Mouse (Mus musculus): Measurements from ENCODE around the gene Rhbdl1. TPM values are rescaled to one million over a fixed set of nuclear protein-coding genes. Genes with fewer than 3 reads are reported as not detected.

Rhbdl1 gene
- polyA plus RNA-seq, 1 experiment from 2014 or later = 42.2 TPM

DNA sequence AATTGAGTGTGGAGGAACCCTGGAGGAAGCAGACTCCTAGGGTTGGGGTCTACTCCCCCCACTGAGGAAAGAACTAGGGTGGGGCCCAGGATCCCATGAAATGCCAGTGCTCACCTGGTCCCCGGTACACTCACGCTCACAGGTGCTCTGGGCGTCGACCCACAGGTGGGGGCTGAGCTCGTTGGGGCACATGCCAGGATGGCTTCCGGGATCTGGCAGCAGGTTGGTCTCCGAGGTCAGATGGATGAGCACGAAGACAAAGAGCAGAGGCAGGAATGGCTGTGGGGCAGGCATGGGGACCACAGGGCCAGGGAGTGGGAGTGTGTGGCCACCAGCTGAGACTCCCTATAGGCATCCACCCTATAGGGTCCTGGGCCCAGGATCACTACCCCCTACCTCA is 42.7 kb upstream of the Rhbdl1 start:
- no peak overlapping the region for H3K4me3 ChIP-seq (replicated peaks; ENCODE audit: low read length)
- peaks cover 14% of the 10 kb centered on the region for H3K4me1 ChIP-seq (replicated peaks; ENCODE audit: control insufficient read depth, insufficient read depth, low read length)
- no peak overlapping the region for H3K4me2 ChIP-seq (ENCODE audit: low read length)
- no peak overlapping the region for H3K9ac ChIP-seq (replicated peaks; ENCODE audit: low read depth, low read length)
- ATAC-seq = no peak
- WGBS = 73% methylated on average over 8 of the region's 8 CpGs
- no peaks in the 10 kb centered on the region for H3K27me3 ChIP-seq (replicated peaks; ENCODE audit: control insufficient read depth, insufficient read depth, low read length)
- peaks cover 7% of the 10 kb centered on the region; the same call in 1 of the 2 replicates for H3K36me3 ChIP-seq (ENCODE audit: control insufficient read depth, insufficient read depth)
- no peaks in the 10 kb centered on the region for H3K9me3 ChIP-seq (ENCODE audit: control insufficient read depth, low read length)
- no peak overlapping the region for H3K27ac ChIP-seq (ENCODE audit: low read length)

- Histone ChIP-seq H3K4me1 (replicated peaks; ENCODE audit: control insufficient read depth, insufficient read depth, low read length) (peaks cover 16% of the 10 kb centered on the region), H3K27me3 (replicated peaks; ENCODE audit: control insufficient read depth, insufficient read depth, low read length) (no peaks in the 10 kb centered on the region), H3K36me3 (ENCODE audit: control insufficient read depth, insufficient read depth) (peaks cover 7% of the 10 kb centered on the region; the same call in 1 of the 2 replicates), H3K4me3 (replicated peaks; ENCODE audit: low read length) (no peak overlapping the region), H3K4me2 (ENCODE audit: low read length) (no peak overlapping the region), H3K27ac (ENCODE audit: low read length) (no peak overlapping the region), H3K9ac (replicated peaks; ENCODE audit: low read depth, low read length) (no peak overlapping the region), H3K9me3 (ENCODE audit: control insufficient read depth, low read length) (no peaks in the 10 kb centered on the region)
- 49% methylated on average over 4 of the region's 4 CpGs for whole genome bisulfite sequencing
- ATAC-seq = no peak
Measured at GRCm38 (mm10) chr17:25879261-25879660, 42.2 kb upstream of the Rhbdl1 start.

DNA sequence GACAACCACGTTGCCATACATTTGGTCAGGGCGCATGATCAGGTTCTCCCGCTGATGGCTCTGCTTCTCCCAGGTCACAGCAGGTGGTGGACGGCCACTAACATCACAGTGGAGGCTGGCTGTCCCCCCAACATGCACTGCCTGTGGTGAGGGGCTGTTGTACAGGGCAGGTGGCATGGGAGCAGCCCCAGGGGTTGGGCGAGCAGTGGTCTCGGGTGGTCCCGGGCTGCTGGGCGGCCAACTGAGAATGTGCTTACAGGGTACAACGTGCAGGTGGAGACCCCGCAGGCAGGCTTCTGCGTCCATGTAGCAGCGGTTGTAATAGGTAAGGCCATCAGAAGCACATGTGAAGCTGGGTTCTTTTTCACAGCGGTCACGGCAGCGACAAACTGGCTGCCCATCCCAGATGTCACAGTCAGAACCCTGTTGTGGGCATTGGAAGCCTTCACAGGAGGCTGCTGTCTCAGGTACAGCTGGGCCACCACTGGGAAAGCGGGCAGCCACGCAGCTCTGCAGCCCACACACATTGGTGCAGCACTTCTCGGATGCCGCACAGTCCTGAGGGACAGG is 41.6 kb upstream of the Rhbdl1 start:
- Histone ChIP-seq H3K4me3 (replicated peaks; ENCODE audit: low read length) (no peak overlapping the region), H3K4me1 (replicated peaks; ENCODE audit: control insufficient read depth, insufficient read depth, low read length) (peaks cover 22% of the 10 kb centered on the region), H3K36me3 (ENCODE audit: control insufficient read depth, insufficient read depth) (peaks cover 7% of the 10 kb centered on the region; the same call in 1 of the 2 replicates), H3K27me3 (replicated peaks; ENCODE audit: control insufficient read depth, insufficient read depth, low read length) (no peaks in the 10 kb centered on the region), H3K9me3 (ENCODE audit: control insufficient read depth, low read length) (no peaks in the 10 kb centered on the region), H3K9ac (replicated peaks; ENCODE audit: low read depth, low read length) (no peak overlapping the region), H3K27ac (ENCODE audit: low read length) (no peak overlapping the region), H3K4me2 (ENCODE audit: low read length) (no peak overlapping the region)
- WGBS = 92% methylated on average over 19 of the region's 19 CpGs
- no peak for ATAC-seq

DNA sequence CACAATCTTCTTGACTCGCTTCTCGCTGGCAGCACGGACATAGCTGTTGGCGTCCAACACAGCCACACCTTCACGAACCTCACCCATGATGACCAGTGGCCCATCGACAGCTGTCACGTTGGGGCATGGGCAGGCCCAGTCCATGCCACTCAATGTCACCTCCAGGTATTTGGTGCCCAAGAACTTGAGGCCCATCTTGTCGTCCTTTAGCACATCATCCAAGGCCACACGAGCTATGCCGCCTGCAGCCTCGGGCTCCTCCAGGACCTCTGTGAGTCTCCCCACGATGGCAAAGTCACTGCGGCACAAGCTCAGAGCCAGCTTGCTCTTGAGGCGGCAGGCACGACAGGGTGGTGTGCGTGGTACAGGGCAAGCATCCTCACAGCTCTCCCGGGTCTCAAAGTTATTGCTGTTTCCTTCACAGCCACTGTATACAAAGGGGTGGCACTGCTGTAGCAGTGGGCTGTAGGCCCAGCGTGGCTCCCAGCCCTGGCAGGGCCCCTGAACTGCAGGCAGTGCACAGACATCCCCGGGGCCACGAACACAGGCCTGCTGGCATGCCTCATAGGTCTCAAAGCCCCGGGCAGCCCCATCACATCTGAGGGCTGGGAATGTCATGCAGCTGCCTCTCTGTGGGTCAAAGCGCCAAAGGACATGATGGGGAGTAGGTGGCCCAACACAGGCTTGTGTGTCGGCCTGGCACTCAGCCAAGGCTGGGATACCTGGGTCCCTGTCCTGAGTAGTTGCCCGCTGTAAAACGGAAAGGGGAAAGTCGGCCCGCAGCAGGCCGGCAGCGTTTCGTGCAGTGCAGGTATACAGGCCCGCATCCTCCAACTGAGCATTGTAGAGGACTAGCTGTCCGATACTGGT is 40.9 kb upstream of the Rhbdl1 start:
- Histone ChIP-seq H3K27ac (ENCODE audit: low read length) (no peak overlapping the region), H3K4me2 (ENCODE audit: low read length) (no peak overlapping the region), H3K4me3 (replicated peaks; ENCODE audit: low read length) (no peak overlapping the region), H3K27me3 (replicated peaks; ENCODE audit: control insufficient read depth, insufficient read depth, low read length) (no peaks in the 10 kb centered on the region), H3K36me3 (ENCODE audit: control insufficient read depth, insufficient read depth) (peaks cover 7% of the 10 kb centered on the region; the same call in 1 of the 2 replicates), H3K9me3 (ENCODE audit: control insufficient read depth, low read length) (no peaks in the 10 kb centered on the region), H3K4me1 (replicated peaks; ENCODE audit: control insufficient read depth, insufficient read depth, low read length) (peaks cover 22% of the 10 kb centered on the region), H3K9ac (replicated peaks; ENCODE audit: low read depth, low read length) (no peak overlapping the region)
- 92% methylated on average over 32 of the region's 32 CpGs for WGBS
- ATAC-seq = no peak

- no peak overlapping the region for H3K4me2 ChIP-seq (ENCODE audit: low read length)
Measured at GRCm38 (mm10) chr17:25877025-25877424, 39.9 kb upstream of the Rhbdl1 start.

DNA sequence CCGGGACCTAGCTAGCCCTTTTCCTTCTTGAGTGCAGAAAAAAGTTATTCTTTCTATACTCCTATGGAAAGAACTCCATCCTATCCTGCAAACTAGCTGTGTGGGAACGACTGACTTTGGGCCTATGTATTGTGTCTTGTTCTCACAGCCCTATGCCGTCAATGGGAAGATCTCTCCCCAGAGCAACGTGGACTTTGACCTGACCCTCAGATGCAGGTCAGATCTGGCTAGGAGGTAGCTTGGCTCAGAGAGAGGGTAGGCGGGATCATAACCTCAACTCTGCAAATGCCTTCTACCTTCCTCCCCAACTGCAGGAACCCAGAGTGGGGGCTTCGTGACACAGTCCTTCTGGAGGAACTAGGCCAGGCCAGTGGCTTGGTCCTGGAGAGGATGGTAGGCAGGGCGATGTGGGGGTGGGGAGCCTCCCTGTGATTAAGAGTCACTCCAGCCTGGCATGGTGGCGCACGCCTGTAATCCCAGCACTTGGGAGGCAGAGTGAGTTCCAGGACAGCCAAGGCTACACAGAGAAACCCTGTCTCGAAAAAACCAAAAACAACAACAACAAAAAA is 39.3 kb upstream of the Rhbdl1 start:
- no peak overlapping the region; the same call in 1 of the 2 replicates for H3K27ac ChIP-seq (ENCODE audit: low read length)
- no peaks in the 10 kb centered on the region for H3K9me3 ChIP-seq (ENCODE audit: control insufficient read depth, low read length)
- peak overlapping the region; percentile 81 for H3K9ac ChIP-seq (replicated peaks; ENCODE audit: low read depth, low read length)
- no peaks in the 10 kb centered on the region for H3K27me3 ChIP-seq (replicated peaks; ENCODE audit: control insufficient read depth, insufficient read depth, low read length)
- WGBS = 62% methylated on average over 10 of the region's 10 CpGs
- H3K4me2 ChIP-seq (ENCODE audit: low read length) = peak overlapping the region; percentile 90
- H3K4me3 ChIP-seq (replicated peaks; ENCODE audit: low read length) = peak overlapping the region; percentile 71
- H3K36me3 ChIP-seq (ENCODE audit: control insufficient read depth, insufficient read depth) = no peaks in the 10 kb centered on the region
- peaks cover 22% of the 10 kb centered on the region for H3K4me1 ChIP-seq (replicated peaks; ENCODE audit: control insufficient read depth, insufficient read depth, low read length)
- no peak for ATAC-seq

More at GRCm38 (mm10) chr17:25877025-25877424, 39.9 kb upstream of the Rhbdl1 start:
- ATAC-seq = no peak
- H3K9ac ChIP-seq (replicated peaks; ENCODE audit: low read depth, low read length) = no peak overlapping the region
- H3K36me3 ChIP-seq (ENCODE audit: control insufficient read depth, insufficient read depth) = peaks cover 3% of the 10 kb centered on the region; the same call in 1 of the 2 replicates
- WGBS = 100% methylated on average over 3 of the region's 3 CpGs
- H3K27me3 ChIP-seq (replicated peaks; ENCODE audit: control insufficient read depth, insufficient read depth, low read length) = no peaks in the 10 kb centered on the region
- H3K4me3 ChIP-seq (replicated peaks; ENCODE audit: low read length) = no peak overlapping the region
- H3K9me3 ChIP-seq (ENCODE audit: control insufficient read depth, low read length) = no peaks in the 10 kb centered on the region
- H3K4me1 ChIP-seq (replicated peaks; ENCODE audit: control insufficient read depth, insufficient read depth, low read length) = peaks cover 22% of the 10 kb centered on the region
- no peak overlapping the region for H3K27ac ChIP-seq (ENCODE audit: low read length)

DNA sequence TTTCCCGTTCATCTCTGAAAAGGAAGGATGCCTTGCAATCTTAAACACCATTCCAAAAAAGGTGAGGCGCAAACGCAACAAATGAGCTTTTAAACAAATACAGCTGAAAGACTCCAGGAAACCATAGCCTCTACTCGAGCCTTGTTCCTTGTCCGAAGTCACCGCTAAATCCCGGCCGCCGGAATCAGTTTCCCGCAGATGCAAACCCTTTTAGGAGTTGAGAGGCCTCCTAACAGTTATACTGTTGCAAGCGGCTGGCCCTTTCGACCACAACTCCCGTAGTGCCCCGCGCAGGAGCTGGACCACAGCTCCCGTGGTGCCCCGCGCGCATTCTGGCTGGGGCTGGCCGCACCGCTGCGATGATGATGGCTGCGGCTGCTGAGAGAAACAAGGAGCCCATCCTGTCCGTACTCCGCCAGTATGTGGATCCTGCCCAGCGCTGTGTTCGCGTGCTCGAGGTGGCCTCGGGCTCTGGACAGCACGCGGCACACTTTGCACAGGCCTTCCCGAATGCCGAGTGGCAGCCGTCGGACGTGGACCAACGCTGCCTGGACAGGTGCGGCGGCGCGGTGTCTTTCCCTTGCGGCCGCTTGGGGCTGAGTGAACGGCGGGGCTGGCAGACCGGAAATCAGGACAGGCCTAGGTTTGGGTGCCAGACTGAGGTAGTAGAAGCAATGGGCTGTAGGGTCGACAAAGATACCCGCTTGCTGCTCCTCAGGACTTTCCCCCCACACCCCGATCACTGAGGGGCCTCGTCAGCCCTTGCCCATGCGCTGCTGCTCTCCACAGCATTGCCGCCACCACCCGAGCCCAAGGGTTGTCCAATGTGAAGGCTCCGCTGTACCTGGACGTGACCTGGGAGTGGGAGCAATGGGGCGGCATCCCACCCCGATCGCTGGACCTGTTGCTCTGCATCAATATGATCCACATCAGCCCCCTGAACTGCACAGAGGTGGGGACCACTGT is 38.4 kb upstream of the Rhbdl1 start:
- H3K9ac ChIP-seq (replicated peaks; ENCODE audit: low read depth, low read length) = peak overlapping the region; percentile 81
- peak overlapping the region; percentile 89 for H3K27ac ChIP-seq (ENCODE audit: low read length)
- no peaks in the 10 kb centered on the region for H3K27me3 ChIP-seq (replicated peaks; ENCODE audit: control insufficient read depth, insufficient read depth, low read length)
- WGBS = 1% methylated on average over 59 of the region's 59 CpGs
- H3K4me1 ChIP-seq (replicated peaks; ENCODE audit: control insufficient read depth, insufficient read depth, low read length) = peaks cover 22% of the 10 kb centered on the region
- no peaks in the 10 kb centered on the region for H3K36me3 ChIP-seq (ENCODE audit: control insufficient read depth, insufficient read depth)
- ATAC-seq = peak; percentile 95
- H3K9me3 ChIP-seq (ENCODE audit: control insufficient read depth, low read length) = no peaks in the 10 kb centered on the region
- H3K4me2 ChIP-seq (ENCODE audit: low read length) = peak overlapping the region; percentile 90
- peak overlapping the region; percentile 71 for H3K4me3 ChIP-seq (replicated peaks; ENCODE audit: low read length)

DNA sequence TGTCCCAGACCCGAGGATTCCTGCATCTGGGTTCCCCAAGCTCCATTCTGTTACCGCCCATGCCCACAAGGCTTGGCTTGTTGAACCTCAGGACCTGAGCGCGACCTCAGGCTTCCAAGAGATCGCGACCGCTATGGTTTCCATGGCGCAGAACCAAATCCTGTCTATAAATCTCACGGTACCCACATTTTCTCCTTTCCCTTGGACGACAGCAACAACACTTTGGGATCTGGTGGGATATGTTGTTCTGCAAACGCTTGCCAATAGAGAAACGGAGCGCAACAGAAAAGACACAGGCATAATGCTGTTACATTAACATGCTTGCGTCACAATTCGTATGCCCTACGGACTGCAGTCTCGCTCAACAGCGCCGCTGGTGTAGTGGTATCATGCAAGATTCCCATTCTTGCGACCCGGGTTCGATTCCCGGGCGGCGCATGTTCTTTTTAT is 37.7 kb upstream of the Rhbdl1 start, which contains the start of gene Mettl26:
Mettl26 (plus strand) TSS at position 354 of the 450 bp plus-strand sequence.
- H3K27me3 ChIP-seq (replicated peaks; ENCODE audit: control insufficient read depth, insufficient read depth, low read length) = no peaks in the 10 kb centered on the region
- H3K4me2 ChIP-seq (ENCODE audit: low read length) = peak within 1 kb of the TSS; percentile 90
- peaks cover 22% of the 10 kb centered on the region for H3K4me1 ChIP-seq (replicated peaks; ENCODE audit: control insufficient read depth, insufficient read depth, low read length)
- peak; percentile 84 for ATAC-seq
- no peaks in the 10 kb centered on the region for H3K36me3 ChIP-seq (ENCODE audit: control insufficient read depth, insufficient read depth)
- peak within 1 kb of the TSS; percentile 89 for H3K27ac ChIP-seq (ENCODE audit: low read length)
- WGBS = under 1% methylated on average over 25 of the region's 25 CpGs
- H3K4me3 ChIP-seq (replicated peaks; ENCODE audit: low read length) = peak within 1 kb of the TSS; percentile 71
- H3K9ac ChIP-seq (replicated peaks; ENCODE audit: low read depth, low read length) = peak within 1 kb of the TSS; percentile 81
- no peaks in the 10 kb centered on the region for H3K9me3 ChIP-seq (ENCODE audit: control insufficient read depth, low read length)
